Comparison of ENCODE assay signal across 8 mouse cellular contexts in genomic region chr11:58103344-58103653, GRCm38 (mm10). TPM values are rescaled to one million over a fixed set of nuclear protein-coding genes. Genes with fewer than 3 reads are reported as not detected.
DNase-seq lines count a peak whose midpoint lies in the region; ATAC-seq lines count a peak whose summit lies in the region.

No protein-coding gene starts in this region.

- H3K9ac ChIP-seq in limb, embryonic 11.5 days (ENCODE audit: low read length), result peak overlapping the region; percentile 62
- H3K9ac ChIP-seq in stomach, embryonic 14.5 days (replicated peaks; ENCODE audit: low read depth, low read length), result no peak overlapping the region; the same call in 1 of the 2 replicates

- no peaks in the 10 kb centered on the region for H3K9me3 ChIP-seq in limb, embryonic 11.5 days (ENCODE audit: control insufficient read depth, low read length)
- H3K9me3 ChIP-seq in stomach, embryonic 14.5 days (ENCODE audit: control insufficient read depth, low read depth, low read length), result no peaks in the 10 kb centered on the region

- no peaks in the 10 kb centered on the region for H3K36me3 ChIP-seq in limb, embryonic 11.5 days (ENCODE audit: control insufficient read depth, insufficient read depth, low read length)
- no peaks in the 10 kb centered on the region for H3K36me3 ChIP-seq in stomach, embryonic 14.5 days (ENCODE audit: control insufficient read depth, insufficient read depth, low read length)

- peak overlapping the region; percentile 45 for H3K4me2 ChIP-seq in limb, embryonic 11.5 days (ENCODE audit: low read depth, severe bottlenecking)
- peak overlapping the region; percentile 21 for H3K4me2 ChIP-seq in stomach, embryonic 14.5 days (replicated peaks; ENCODE audit: low read depth, low read length)

- H3K4me1 ChIP-seq in limb, embryonic 11.5 days (ENCODE audit: control insufficient read depth, insufficient read depth, low read length), result peaks cover 11% of the 10 kb centered on the region; the same call in 1 of the 2 replicates
- peaks cover 10% of the 10 kb centered on the region; the same call in 1 of the 2 replicates for H3K4me1 ChIP-seq in stomach, embryonic 14.5 days (ENCODE audit: control insufficient read depth, insufficient read depth, low read length)

- peak; percentile 48 for ATAC-seq in limb, embryonic 11.5 days (ENCODE audit: insufficient number of reproducible peaks, low FRiP score, low TSS enrichment, low read depth)
- ATAC-seq in stomach, embryonic 14.5 days (ENCODE audit: insufficient number of reproducible peaks, insufficient read depth, low FRiP score, low read depth), result peak; percentile 48

- WGBS in limb, embryonic 11.5 days, result 59% methylated on average over 13 of the region's 13 CpGs
- WGBS in stomach, embryonic 14.5 days, result 54% methylated on average over 13 of the region's 13 CpGs

- DNase-seq in gastrocnemius, postnatal 25 days, result peak; percentile 38
- no peak for DNase-seq in gastrocnemius, adult 18-20 months (ENCODE audit: low spot score)
- DNase-seq in thymus, adult 18-20 months, result peak; percentile 58 to 68
- no peak for DNase-seq in thymus, postnatal 0 days (ENCODE audit: low spot score)
- DNase-seq in limb, embryonic 11.5 days (ENCODE audit: low spot score), result no peak
- no peak for DNase-seq in layer of hippocampus, adult 11-12 months (ENCODE audit: low spot score)
- no peak for DNase-seq in c-Kit-positive CD71-positive TER-119-positive erythroid progenitor cells, embryonic 14.5 days (ENCODE audit: low spot score)

- H3K4me3 ChIP-seq in limb, embryonic 11.5 days (ENCODE audit: low read depth, low read length), result peak overlapping the region; percentile 92; the same call in 1 of the 2 replicates
- peak overlapping the region; percentile 84 for H3K4me3 ChIP-seq in stomach, embryonic 14.5 days (ENCODE audit: low read depth, low read length)

- no peaks in the 10 kb centered on the region for H3K27me3 ChIP-seq in limb, embryonic 11.5 days (ENCODE audit: control insufficient read depth, insufficient read depth, low read length)
- no peaks in the 10 kb centered on the region for H3K27me3 ChIP-seq in stomach, embryonic 14.5 days (ENCODE audit: control insufficient read depth, insufficient read depth, low read length)

- H3K27ac ChIP-seq in limb, embryonic 11.5 days (replicated peaks; ENCODE audit: low read depth, low read length), result peak overlapping the region; percentile 25; the same call in 1 of the 2 replicates
- H3K27ac ChIP-seq in stomach, embryonic 14.5 days (ENCODE audit: low read length), result peak overlapping the region; percentile 52; the same call in 1 of the 2 replicates

RNA-seq across cellular contexts. Expression of gene Cnot8, which starts 0.7 kb away (rescaled TPM):
- 10 to 100 TPM; 28.5 to 30.6 TPM for total RNA-seq in gastrocnemius, postnatal 25 days (2021)
- total RNA-seq in gastrocnemius, adult 18-20 months (2021), result 10 to 100 TPM; 32.2 to 33.1 TPM
- 155 TPM in 2 replicates for polyA plus RNA-seq in thymus, postnatal 0 days (2015; fragmentation: Nextera tagmentation; extraction: Ambion mirVana)
- 102 and 104 TPM in 2 replicates for polyA plus RNA-seq in limb, embryonic 11.5 days (2014; fragmentation: Nextera tagmentation; extraction: Ambion mirVana)
- 87.7 and 92.6 TPM in 2 replicates for polyA plus RNA-seq in stomach, embryonic 14.5 days (2014; fragmentation: Nextera tagmentation; extraction: Ambion mirVana)

RNA-seq across cellular contexts. Expression of gene Gm12248, which starts 10.4 kb away (rescaled TPM):
- not detected for total RNA-seq in gastrocnemius, postnatal 25 days (2021)
- total RNA-seq in gastrocnemius, adult 18-20 months (2021), result not detected
- 0.12 and 0.38 TPM in 2 replicates for polyA plus RNA-seq in thymus, postnatal 0 days (2015; fragmentation: Nextera tagmentation; extraction: Ambion mirVana)
- not detected in 2 replicates for polyA plus RNA-seq in limb, embryonic 11.5 days (2014; fragmentation: Nextera tagmentation; extraction: Ambion mirVana)
- polyA plus RNA-seq in stomach, embryonic 14.5 days (2014; fragmentation: Nextera tagmentation; extraction: Ambion mirVana), result not detected in 2 replicates

Comparison
In these comparisons a context has a peak if more than half of its experiments do, and no peak if none do; other contexts are left out.
1. DNase-seq: peak in gastrocnemius, postnatal 25 days (single experiment) and thymus, adult 18-20 months (2 of 2); none in gastrocnemius, adult 18-20 months (single experiment), thymus, postnatal 0 days (single experiment), limb, embryonic 11.5 days (single experiment), layer of hippocampus, adult 11-12 months (single experiment) and c-Kit-positive CD71-positive TER-119-positive erythroid progenitor cells, embryonic 14.5 days (single experiment).